Mouse (Mus musculus) kidney, embryonic 16.5 days (tissue): ENCODE measurements at regions not wholly inside any gene's neighbourhood (a gene's known extent, or its start where the extent isn't known, plus 50 kb on each side); places are given as distances from the start of the nearest gene placed in this dataset.

Experiments used
- ATAC-seq: fragments of 200-750 bp; cut with Nextera tagmentation; 2 replicates; pipeline ENCODE4 v1.8.0; 2017; ENCODE audit warnings: moderate TSS enrichment; ENCODE audit not compliant: low FRiP score, low TSS enrichment
- H3K27ac ChIP-seq: fragments of 300-500 bp; sonication (generic); 2 replicates; pipeline ENCODE4 v1.5.1; 2014; ENCODE audit warnings: low read length
- H3K27me3 ChIP-seq: fragments of 300-500 bp; sonication (generic); 2 replicates; pipeline ENCODE4 v1.6.1; 2014; ENCODE audit warnings: low read length, control low read depth, mixed read lengths; ENCODE audit not compliant: insufficient read depth
- H3K36me3 ChIP-seq: fragments of 300-500 bp; sonication (generic); 2 replicates; pipeline ENCODE4 v1.6.1; 2014; ENCODE audit warnings: low read length, control low read depth, mixed read lengths; ENCODE audit not compliant: insufficient read depth
- H3K4me1 ChIP-seq: fragments of 300-500 bp; sonication (generic); 2 replicates; pipeline ENCODE4 v1.6.1; 2014; ENCODE audit warnings: low read length, control low read depth, mixed read lengths; ENCODE audit not compliant: insufficient read depth
- H3K4me2 ChIP-seq: fragments of 300-500 bp; sonication (generic); replicated peaks from 2 replicates; pipeline ENCODE4 v1.6.1; 2014; ENCODE audit warnings: low read depth, low read length
- H3K4me3 ChIP-seq: fragments of 300-500 bp; sonication (generic); 2 replicates; pipeline ENCODE4 v1.5.1; 2014; ENCODE audit warnings: mild to moderate bottlenecking, low read length
- H3K9ac ChIP-seq: fragments of 300-500 bp; sonication (generic); replicated peaks from 2 replicates; pipeline ENCODE4 v1.6.1; 2014; ENCODE audit warnings: low read length
- H3K9me3 ChIP-seq: fragments of 300-500 bp; sonication (generic); 2 replicates; pipeline ENCODE4 v1.6.1; 2016; ENCODE audit warnings: low read length, control low read depth
- WGBS: fragments of 180-500 bp; shearing (Covaris S2); extraction: QIAGEN DNeasy Blood & Tissue Kit; methylation state at CpG from one replicate; pipeline ENCODE4 v1.1.7; 2014; 5-methylcytosine and 5-hydroxymethylcytosine counted together

GRCm38 (mm10) chr17:61337094-61337493, 1544.0 kb downstream of the Efna5 start:
- no peaks in the 10 kb centered on the region for H3K9me3 ChIP-seq
- H3K36me3 ChIP-seq, result no peaks in the 10 kb centered on the region
- H3K27ac ChIP-seq, result no peak overlapping the region
- H3K4me3 ChIP-seq, result no peak overlapping the region
- no peaks in the 10 kb centered on the region for H3K4me1 ChIP-seq
- no peak for ATAC-seq
- H3K4me2 ChIP-seq, result no peak overlapping the region
- H3K9ac ChIP-seq, result no peak overlapping the region
- 88% methylated on average over 4 of the region's 4 CpGs for WGBS
- H3K27me3 ChIP-seq, result no peaks in the 10 kb centered on the region

- Histone ChIP-seq H3K4me3 (no peak overlapping the region), H3K27ac (no peak overlapping the region), H3K4me1 (no peaks in the 10 kb centered on the region), H3K4me2 (no peak overlapping the region), H3K9me3 (no peaks in the 10 kb centered on the region), H3K27me3 (no peaks in the 10 kb centered on the region), H3K36me3 (no peaks in the 10 kb centered on the region), H3K9ac (no peak overlapping the region)
- no peak for ATAC-seq
These were observed 1555.7 kb downstream of the Efna5 start for GRCm38 (mm10) chr17:61325401-61325800.

- Histone ChIP-seq H3K27me3 (no peaks in the 10 kb centered on the region), H3K9ac (no peak overlapping the region), H3K4me1 (no peaks in the 10 kb centered on the region), H3K27ac (no peak overlapping the region), H3K9me3 (no peaks in the 10 kb centered on the region), H3K36me3 (no peaks in the 10 kb centered on the region), H3K4me3 (no peak overlapping the region), H3K4me2 (no peak overlapping the region)
- no peak for ATAC-seq
- WGBS, result 65% methylated on average over 4 of the region's 4 CpGs
These were observed 1560.3 kb downstream of the Efna5 start for GRCm38 (mm10) chr17:61320865-61321264.

- Histone ChIP-seq H3K27ac (no peak overlapping the region), H3K9me3 (no peaks in the 10 kb centered on the region), H3K27me3 (no peaks in the 10 kb centered on the region), H3K36me3 (no peaks in the 10 kb centered on the region), H3K9ac (no peak overlapping the region), H3K4me3 (no peak overlapping the region), H3K4me1 (no peaks in the 10 kb centered on the region), H3K4me2 (no peak overlapping the region)
- WGBS, result 95% methylated on average over 2 of the region's 2 CpGs
- no peak for ATAC-seq
These were observed 1567.7 kb downstream of the Efna5 start for GRCm38 (mm10) chr17:61313424-61313823.

GRCm38 (mm10) chr17:61311189-61311588, 1569.9 kb downstream of the Efna5 start:
- ATAC-seq, result peak; percentile 70; the same call in 1 of the 2 replicates

GRCm38 (mm10) chr17:61303611-61304010, 1577.5 kb downstream of the Efna5 start:
- H3K4me3 ChIP-seq, result no peak overlapping the region
- H3K27me3 ChIP-seq, result no peaks in the 10 kb centered on the region
- H3K4me2 ChIP-seq, result no peak overlapping the region
- ATAC-seq, result peak; percentile 76; the same call in 1 of the 2 replicates
- no peak overlapping the region for H3K9ac ChIP-seq
- H3K36me3 ChIP-seq, result no peaks in the 10 kb centered on the region
- H3K4me1 ChIP-seq, result no peaks in the 10 kb centered on the region
- WGBS, result 74% methylated on average over 1 of the region's 1 CpGs
- no peak overlapping the region for H3K27ac ChIP-seq
- no peaks in the 10 kb centered on the region for H3K9me3 ChIP-seq

More at GRCm38 (mm10) chr17:61311189-61311588, 1569.9 kb downstream of the Efna5 start:
- no peaks in the 10 kb centered on the region for H3K36me3 ChIP-seq
- WGBS, result 27% methylated on average over 4 of the region's 4 CpGs
- H3K9me3 ChIP-seq, result no peaks in the 10 kb centered on the region
- no peaks in the 10 kb centered on the region for H3K27me3 ChIP-seq
- H3K4me1 ChIP-seq, result no peaks in the 10 kb centered on the region
- no peak overlapping the region for H3K4me3 ChIP-seq
- H3K27ac ChIP-seq, result no peak overlapping the region
- H3K4me2 ChIP-seq, result no peak overlapping the region
- H3K9ac ChIP-seq, result no peak overlapping the region

- Histone ChIP-seq H3K4me1 (no peaks in the 10 kb centered on the region), H3K36me3 (no peaks in the 10 kb centered on the region), H3K27me3 (no peaks in the 10 kb centered on the region), H3K9me3 (no peaks in the 10 kb centered on the region), H3K27ac (no peak overlapping the region), H3K9ac (no peak overlapping the region), H3K4me2 (no peak overlapping the region), H3K4me3 (no peak overlapping the region)
- ATAC-seq, result no peak
- 74% methylated on average over 1 of the region's 1 CpGs for WGBS
These were observed 1579.1 kb downstream of the Efna5 start for GRCm38 (mm10) chr17:61301984-61302383.

GRCm38 (mm10) chr17:61301171-61301570, 1579.9 kb downstream of the Efna5 start:
- no peak for ATAC-seq
- no peak overlapping the region for H3K27ac ChIP-seq

GRCm38 (mm10) chr17:61291129-61291528, 1590.0 kb downstream of the Efna5 start:
- no peaks in the 10 kb centered on the region for H3K27me3 ChIP-seq
- no peaks in the 10 kb centered on the region for H3K9me3 ChIP-seq
- H3K36me3 ChIP-seq, result no peaks in the 10 kb centered on the region
- H3K4me1 ChIP-seq, result no peaks in the 10 kb centered on the region
- 79% methylated on average over 3 of the region's 3 CpGs for WGBS
- H3K4me2 ChIP-seq, result no peak overlapping the region
- no peak overlapping the region for H3K9ac ChIP-seq
- H3K4me3 ChIP-seq, result no peak overlapping the region
- ATAC-seq, result no peak
- no peak overlapping the region for H3K27ac ChIP-seq

More at GRCm38 (mm10) chr17:61301171-61301570, 1579.9 kb downstream of the Efna5 start:
- Histone ChIP-seq H3K27me3 (no peaks in the 10 kb centered on the region), H3K36me3 (no peaks in the 10 kb centered on the region), H3K4me3 (no peak overlapping the region), H3K9ac (no peak overlapping the region), H3K9me3 (no peaks in the 10 kb centered on the region), H3K4me2 (no peak overlapping the region), H3K4me1 (no peaks in the 10 kb centered on the region)

- no peak overlapping the region for H3K4me3 ChIP-seq
- no peaks in the 10 kb centered on the region for H3K27me3 ChIP-seq
- H3K27ac ChIP-seq, result no peak overlapping the region
- H3K9ac ChIP-seq, result no peak overlapping the region
- H3K4me2 ChIP-seq, result no peak overlapping the region
- H3K36me3 ChIP-seq, result no peaks in the 10 kb centered on the region
- WGBS, result 83% methylated on average over 2 of the region's 2 CpGs
- no peaks in the 10 kb centered on the region for H3K4me1 ChIP-seq
- no peaks in the 10 kb centered on the region for H3K9me3 ChIP-seq
- ATAC-seq, result no peak
These were observed 1592.5 kb downstream of the Efna5 start for GRCm38 (mm10) chr17:61288590-61288989.

- ATAC-seq, result no peak
- H3K4me3 ChIP-seq, result no peak overlapping the region
- no peaks in the 10 kb centered on the region for H3K4me1 ChIP-seq
- no peak overlapping the region for H3K27ac ChIP-seq
- no peaks in the 10 kb centered on the region for H3K27me3 ChIP-seq
- no peaks in the 10 kb centered on the region for H3K36me3 ChIP-seq
- no peaks in the 10 kb centered on the region for H3K9me3 ChIP-seq
- H3K4me2 ChIP-seq, result no peak overlapping the region
- no peak overlapping the region for H3K9ac ChIP-seq
These were observed 1607.5 kb downstream of the Efna5 start for GRCm38 (mm10) chr17:61273631-61274030.
